Mouse (Mus musculus) retina, postnatal 7 days (tissue): ENCODE data around the gene Arid2.

ENCODE experiments used
- DNase-seq: peaks from one replicate; pipeline ENCODE4 v3.0.0-alpha.2; 2012; ENCODE audit warnings: low read depth, low spot score

Arid2 gene

GRCm38 (mm10) chr15:96344591-96345285 is 57.4 kb downstream of the Arid2 start:
- DNase-seq = no peak

GRCm38 (mm10) chr15:96345312-96345849 is 58.1 kb downstream of the Arid2 start:
- DNase-seq = no peak

- DNase-seq = no peak
Measured at GRCm38 (mm10) chr15:96351432-96351831, 64.1 kb downstream of the Arid2 start.

DNA sequence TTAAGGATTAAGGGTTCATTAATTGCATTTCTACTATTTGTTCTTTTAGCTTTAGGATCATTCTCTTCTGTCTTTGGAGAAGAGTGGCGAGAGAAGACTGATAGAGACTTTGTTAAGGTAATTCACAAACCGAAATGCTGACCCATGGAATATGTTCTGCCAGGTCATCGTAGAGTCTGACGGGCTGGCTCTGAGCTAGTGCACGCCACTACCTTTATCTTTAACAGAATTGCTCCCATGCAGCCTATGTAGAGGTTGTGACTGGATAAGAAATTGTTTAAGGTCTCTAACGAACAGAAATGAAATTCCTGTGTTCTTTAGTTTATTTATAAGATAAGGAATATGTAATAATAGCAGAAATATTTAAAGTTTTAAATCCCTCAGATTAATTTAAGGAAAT is 71.6 kb downstream of the Arid2 start:
- no peak for DNase-seq

- DNase-seq = no peak
Measured at GRCm38 (mm10) chr15:96360614-96361013, 73.3 kb downstream of the Arid2 start.

GRCm38 (mm10) chr15:96365351-96365750 is 78.0 kb downstream of the Arid2 start:
- no peak for DNase-seq

GRCm38 (mm10) chr15:96366176-96366963 is 79.1 kb downstream of the Arid2 start:
- no peak for DNase-seq

- DNase-seq = no peak
Measured at GRCm38 (mm10) chr15:96371311-96371710, 84.0 kb downstream of the Arid2 start.

DNA sequence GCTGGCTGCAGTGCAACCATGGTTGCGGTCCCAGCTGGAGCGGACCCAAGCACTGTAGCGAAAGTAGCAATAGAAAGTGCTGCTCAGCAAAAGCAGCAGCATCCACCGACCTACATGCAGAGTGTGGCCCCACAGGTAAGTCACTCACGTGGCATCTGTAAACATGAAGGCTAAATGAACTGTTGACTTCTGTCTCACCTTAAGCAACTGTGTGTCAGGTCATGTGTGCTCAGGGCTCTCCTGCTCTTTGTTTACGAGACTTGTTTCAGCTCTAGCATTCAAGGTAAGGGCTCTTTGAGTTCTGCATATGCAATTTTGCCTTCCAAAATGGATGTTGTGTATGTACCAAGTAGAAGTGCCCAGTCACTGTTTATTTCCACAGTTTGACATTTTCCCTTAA is 85.3 kb downstream of the Arid2 start:
- no peak for DNase-seq

DNA sequence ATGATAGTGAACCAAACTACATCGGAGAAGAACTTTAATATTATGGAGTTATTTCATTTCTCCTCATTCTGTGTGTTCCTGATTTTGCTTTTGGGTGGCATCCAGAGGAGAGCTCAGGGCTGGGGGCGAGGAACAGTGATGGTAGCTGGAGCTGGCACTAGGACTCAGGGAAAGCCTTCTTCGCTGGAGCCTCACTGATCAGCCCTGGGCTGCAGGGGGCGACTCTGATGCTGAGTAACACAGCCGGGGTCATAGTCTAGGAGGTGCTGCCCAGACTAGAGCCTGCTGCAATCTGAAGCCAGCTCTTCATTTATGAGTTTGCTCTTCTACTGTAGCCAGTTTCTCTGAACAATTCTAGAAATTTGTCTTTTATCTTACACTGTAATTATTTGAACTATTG is 85.8 kb downstream of the Arid2 start:
- DNase-seq = no peak

DNA sequence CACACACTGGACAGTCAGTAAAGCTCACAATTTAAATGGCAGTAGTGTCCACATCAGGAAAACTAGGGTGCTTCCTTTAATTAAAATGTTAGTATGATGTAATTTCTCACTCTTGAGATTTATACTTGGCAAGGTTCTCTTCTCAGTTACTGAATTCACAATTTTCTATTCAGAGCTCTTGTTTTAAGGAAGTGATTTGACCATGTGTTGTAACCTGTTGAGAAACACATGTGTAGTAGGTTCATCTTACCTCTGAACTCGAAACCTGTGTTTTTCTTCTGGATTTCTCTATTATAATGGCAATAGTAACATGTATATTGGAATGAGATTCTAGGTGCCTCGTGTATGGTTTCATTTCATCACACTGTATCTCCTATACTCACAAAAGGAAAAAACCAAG is 88.9 kb downstream of the Arid2 start:
- no peak for DNase-seq

DNA sequence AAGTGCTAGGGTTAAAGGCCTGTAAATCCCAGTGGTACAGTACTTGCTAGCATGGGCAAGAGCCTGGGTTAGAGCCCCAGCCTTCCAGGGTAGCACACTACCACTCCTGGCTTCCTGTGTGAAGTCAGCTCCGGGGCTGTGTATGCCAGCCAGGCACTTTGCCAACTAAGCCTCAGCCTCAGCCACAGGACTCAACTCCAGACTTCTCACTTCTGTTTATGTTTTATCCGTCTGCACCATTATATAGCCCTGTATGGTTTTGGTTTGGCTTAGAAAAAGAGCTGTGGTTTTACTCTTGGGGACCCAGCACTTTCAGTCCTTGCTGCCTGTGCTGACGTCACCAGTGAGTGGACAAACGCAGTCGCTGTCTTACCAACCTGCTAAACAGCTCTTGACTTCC is 89.9 kb downstream of the Arid2 start:
- no peak for DNase-seq

GRCm38 (mm10) chr15:96377701-96378100 is 90.4 kb downstream of the Arid2 start:
- no peak for DNase-seq

- DNase-seq = no peak
Measured at GRCm38 (mm10) chr15:96382223-96382622, 94.9 kb downstream of the Arid2 start.

DNA sequence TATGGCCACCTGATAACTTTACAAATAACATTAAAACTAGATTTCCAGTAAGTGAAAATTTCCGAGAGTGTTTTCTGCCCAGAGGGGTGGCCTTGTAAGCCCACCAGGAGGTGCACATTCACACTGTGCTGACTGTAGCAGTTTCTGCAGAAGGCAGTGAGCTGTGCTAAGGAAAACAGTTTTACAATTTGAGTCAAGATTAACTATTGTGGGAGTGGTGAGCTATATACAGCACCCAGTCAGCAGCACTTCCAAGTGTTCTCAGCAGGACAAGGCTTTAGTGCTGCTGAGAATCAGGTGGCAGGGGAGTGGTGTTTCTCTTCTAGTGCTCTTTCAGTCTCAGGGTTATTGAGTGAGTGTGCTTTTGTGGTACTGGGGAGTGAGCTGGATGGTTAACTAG is 101.2 kb downstream of the Arid2 start:
- no peak for DNase-seq

- no peak for DNase-seq
Measured at GRCm38 (mm10) chr15:96392878-96393277, 105.6 kb downstream of the Arid2 start.

DNA sequence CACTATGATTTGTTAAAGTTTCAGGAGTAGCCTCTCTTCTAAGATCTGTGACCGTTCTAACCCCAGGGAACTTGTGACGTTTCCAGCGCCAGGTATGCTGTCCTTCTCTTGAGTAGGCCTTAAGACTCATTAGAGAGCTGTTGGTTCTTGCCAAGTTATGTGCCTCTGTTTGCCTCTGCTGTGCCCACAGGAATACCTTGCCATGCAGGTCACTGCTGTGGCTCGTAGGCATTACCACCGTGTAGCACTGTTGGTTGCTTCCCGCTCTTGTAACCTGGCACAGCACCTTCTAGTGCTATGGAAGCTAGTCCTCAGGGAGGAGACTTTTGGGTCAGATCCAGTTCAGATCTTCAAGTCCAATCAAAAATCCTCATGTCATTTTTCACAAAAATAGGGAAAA is 107.8 kb downstream of the Arid2 start:
- DNase-seq = no peak

DNA sequence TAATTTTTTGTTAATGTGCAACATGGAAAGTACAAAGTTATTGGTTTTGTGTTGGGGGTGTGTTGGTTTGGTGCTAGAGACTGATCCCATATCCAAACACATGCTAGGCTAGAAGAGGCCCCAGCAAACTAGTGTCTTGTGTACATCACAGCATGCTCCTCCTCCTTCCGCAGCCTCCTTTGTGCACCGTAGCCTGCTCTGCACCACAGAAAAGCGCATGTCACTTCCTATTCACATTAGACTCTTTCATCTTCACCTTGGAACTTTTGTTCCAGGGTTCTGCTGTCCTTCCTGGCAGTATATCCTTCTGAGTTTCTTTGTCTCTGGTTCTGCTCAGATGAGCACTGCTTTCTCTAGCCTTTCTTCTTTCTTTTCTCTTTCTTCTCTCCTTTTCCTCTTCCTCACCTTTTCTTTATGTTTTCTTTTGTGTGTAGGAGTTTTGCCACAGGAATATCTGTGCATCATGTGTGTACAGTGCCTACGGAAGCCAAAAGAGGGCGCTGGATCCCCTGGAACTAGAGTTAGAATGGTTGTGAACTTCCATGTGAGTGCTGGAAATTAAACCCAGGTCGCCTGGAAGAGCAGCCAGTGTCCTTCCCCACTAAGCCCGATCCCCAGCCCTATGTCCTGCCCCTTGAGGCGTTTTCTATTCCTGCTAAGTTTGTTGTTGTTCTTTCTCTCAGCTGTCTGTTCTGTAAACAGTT is 109.5 kb downstream of the Arid2 start:
- DNase-seq = no peak

DNA sequence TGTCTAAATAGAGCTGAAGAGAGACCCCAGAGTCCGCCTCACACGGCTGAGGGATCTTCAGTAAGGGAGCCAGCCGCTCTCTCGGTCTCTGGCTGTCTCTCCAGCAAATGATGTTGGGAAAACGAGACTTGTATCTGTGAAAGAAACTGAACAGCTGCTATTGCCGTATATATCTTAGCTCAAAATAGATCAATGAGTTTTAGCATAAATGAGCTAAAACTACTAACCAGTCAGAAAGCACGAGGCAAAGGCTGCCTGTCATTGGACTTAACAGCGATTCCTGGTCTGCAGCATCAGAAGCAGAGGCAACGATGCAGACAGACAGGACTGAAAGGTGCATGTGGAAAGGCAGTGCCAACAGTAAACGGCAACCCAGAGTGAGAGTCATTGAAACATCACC is 111.0 kb downstream of the Arid2 start:
- no peak for DNase-seq

DNA sequence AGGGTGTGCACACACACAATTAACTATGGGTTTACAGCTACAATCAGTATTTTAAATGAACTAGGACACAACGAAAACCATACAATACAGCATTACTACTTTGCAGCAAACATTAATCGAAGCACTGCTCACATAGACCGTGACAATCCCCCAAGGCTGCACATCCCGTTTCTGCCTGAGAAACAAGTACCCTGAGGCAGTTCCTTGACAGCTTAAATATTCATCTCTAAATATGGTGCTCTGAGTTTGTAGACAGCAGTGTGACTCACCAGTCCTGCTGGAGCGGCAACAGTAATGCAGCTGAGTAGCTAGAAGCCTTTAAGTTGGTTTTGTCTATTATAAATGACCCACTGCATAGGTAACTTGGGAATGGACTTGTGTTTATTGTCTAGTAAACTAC is 118.2 kb downstream of the Arid2 start:
- DNase-seq = no peak

DNA sequence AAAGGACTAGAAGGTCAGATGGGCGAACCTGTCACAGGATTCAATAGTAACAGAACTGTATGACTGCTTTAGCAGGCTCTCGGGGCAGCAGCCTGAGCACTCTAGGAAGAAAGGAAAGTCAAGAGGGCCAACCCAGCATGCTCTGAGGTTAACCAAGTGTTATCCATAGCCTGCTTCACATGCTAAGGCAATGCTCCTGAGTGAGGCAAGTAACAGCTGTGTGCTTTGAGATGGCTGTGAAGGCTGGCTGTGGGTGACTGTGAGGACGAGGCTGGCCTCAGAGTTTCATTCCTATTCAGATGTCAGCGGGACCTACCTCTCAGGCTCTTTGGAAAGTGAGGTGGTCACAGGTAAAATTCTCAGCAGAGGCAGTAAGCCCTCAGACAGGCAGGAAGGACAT is 118.9 kb downstream of the Arid2 start:
- no peak for DNase-seq

DNA sequence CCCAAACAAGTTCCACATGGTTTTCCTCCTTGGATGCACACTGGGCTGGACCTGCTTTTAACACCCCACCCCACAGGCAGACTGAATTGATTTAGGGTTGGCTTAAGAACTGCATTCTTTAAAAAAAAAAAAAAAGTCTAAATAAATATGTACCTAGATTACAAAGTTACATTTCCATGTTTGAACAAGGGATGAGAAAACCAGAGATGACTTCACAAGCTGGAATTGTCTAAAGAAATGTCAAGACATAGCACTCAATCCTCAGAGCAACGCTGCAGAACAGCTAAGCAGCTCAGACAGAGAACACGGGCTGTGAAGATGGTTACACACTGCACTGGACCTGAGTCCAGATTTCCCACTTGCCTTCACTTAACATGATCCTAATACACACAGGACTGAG is 119.8 kb downstream of the Arid2 start:
- DNase-seq = no peak
